Mouse (Mus musculus): ENCODE results near the gene Xiap.

DNA sequence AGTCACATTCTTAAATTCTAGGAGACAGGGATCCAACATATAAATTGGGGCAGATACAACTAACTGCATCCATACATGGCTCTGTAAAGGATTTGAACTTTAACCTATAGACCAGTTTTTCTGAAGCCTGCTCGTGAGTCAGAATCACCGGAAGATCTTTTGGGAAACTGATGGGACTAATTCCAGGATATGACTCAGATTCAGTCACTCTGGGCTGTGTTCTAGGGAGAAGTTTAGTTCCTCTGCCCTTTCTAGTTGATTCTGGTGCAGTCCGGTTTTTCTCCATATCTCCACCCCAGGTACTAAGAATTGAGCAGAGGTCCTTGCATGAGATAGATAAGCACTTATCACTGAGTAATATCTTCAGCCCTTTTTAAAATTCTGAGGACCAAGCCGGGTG is 1.6 kb upstream of the Xiap start:
- no peak for TF ChIP-seq E2F4 (IDR thresholded peaks at IDR 0.05; ENCODE audit: insufficient read depth)
- TF ChIP-seq POLR2AphosphoS2 (IDR thresholded peaks at IDR 0.05; ENCODE audit: insufficient read length, low read depth): no peak
- no peak for TF ChIP-seq TCF12 (IDR thresholded peaks at IDR 0.05; ENCODE audit: insufficient read depth, poor library complexity, severe bottlenecking)
